Mouse (Mus musculus): Measurements from ENCODE around the gene Abcc1. TPM values are rescaled to one million over a fixed set of nuclear protein-coding genes. Genes with fewer than 3 reads are reported as not detected.

Gene Abcc1
- total and polyA plus RNA-seq, 2 experiments from 2014 or later = 2.0 to 6.7 TPM

DNA sequence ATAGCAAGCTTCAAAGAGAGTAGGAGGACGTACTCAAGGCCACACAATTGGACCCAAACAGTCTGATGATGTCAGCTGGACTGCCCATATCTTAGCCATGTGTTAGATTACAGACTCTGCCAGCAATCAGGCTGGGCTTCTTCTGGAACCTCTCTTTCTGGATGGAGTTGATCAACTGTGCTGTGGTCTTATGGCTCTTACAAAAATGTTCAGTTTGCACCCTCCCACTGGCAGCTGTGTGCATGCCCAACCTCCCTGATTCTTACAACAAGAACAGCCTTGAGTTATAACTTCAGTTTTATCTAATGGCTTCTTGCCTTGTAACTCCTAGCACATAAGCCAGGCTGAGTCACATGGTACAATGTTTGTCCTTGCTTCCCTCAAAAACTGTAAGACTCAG is 33.2 kb upstream of the Abcc1 start:
- TF ChIP-seq EP300 (IDR thresholded peaks at IDR 0.05; ENCODE audit: low read depth) (no peak), CTCF (IDR thresholded peaks at IDR 0.05; ENCODE audit: low read depth) (no peak)
- no peaks in the 10 kb centered on the region for H3K36me3 ChIP-seq (replicated peaks; ENCODE audit: control insufficient read depth, insufficient read depth, low read length)
- no peak for ATAC-seq (ENCODE audit: insufficient read depth, low read depth)
- H3K4me3 ChIP-seq (ENCODE audit: low read depth, low read length) = no peak overlapping the region
- no peaks in the 10 kb centered on the region for H3K9me3 ChIP-seq (replicated peaks; ENCODE audit: control insufficient read depth, low read length)
- no peaks in the 10 kb centered on the region for H3K27me3 ChIP-seq (ENCODE audit: control insufficient read depth, insufficient read depth, low read length)
- no peak for DNase-seq (ENCODE audit: low spot score)
- H3K4me1 ChIP-seq (ENCODE audit: control insufficient read depth, insufficient read depth) = no peaks in the 10 kb centered on the region
- no peak overlapping the region for H3K4me2 ChIP-seq (ENCODE audit: low read depth, low read length)
- 43% methylated on average over 1 of the region's 1 CpGs for WGBS
- H3K9ac ChIP-seq (replicated peaks; ENCODE audit: low read depth, low read length) = no peak overlapping the region
- H3K27ac ChIP-seq (ENCODE audit: low read depth) = no peak overlapping the region

- Histone ChIP-seq H3K9ac (replicated peaks; ENCODE audit: low read depth, low read length) (no peak overlapping the region), H3K27ac (ENCODE audit: low read depth) (no peak overlapping the region), H3K4me3 (ENCODE audit: low read depth, low read length) (no peak overlapping the region), H3K27me3 (ENCODE audit: control insufficient read depth, insufficient read depth, low read length) (no peaks in the 10 kb centered on the region), H3K4me2 (ENCODE audit: low read depth, low read length) (no peak overlapping the region), H3K4me1 (ENCODE audit: control insufficient read depth, insufficient read depth) (peaks cover 3% of the 10 kb centered on the region; the same call in 1 of the 2 replicates), H3K9me3 (replicated peaks; ENCODE audit: control insufficient read depth, low read length) (no peaks in the 10 kb centered on the region), H3K36me3 (replicated peaks; ENCODE audit: control insufficient read depth, insufficient read depth, low read length) (no peaks in the 10 kb centered on the region)
- DNase-seq (ENCODE audit: low spot score) = no peak
- WGBS = 47% methylated on average over 3 of the region's 3 CpGs
- ATAC-seq (ENCODE audit: insufficient read depth, low read depth) = no peak
- TF ChIP-seq CTCF (IDR thresholded peaks at IDR 0.05; ENCODE audit: low read depth) = no peak
- TF ChIP-seq EP300 (IDR thresholded peaks at IDR 0.05; ENCODE audit: low read depth) = no peak
These were observed 16.4 kb upstream of the Abcc1 start for GRCm38 (mm10) chr16:14344967-14345366.

- no peaks in the 10 kb centered on the region for H3K9me3 ChIP-seq (replicated peaks; ENCODE audit: control insufficient read depth, low read length)
- ATAC-seq (ENCODE audit: insufficient read depth, low read depth) (no peak), DNase-seq (ENCODE audit: low spot score) (no peak)
- H3K9ac ChIP-seq (replicated peaks; ENCODE audit: low read depth, low read length) = no peak overlapping the region
- no peak overlapping the region for H3K4me3 ChIP-seq (ENCODE audit: low read depth, low read length)
- H3K4me1 ChIP-seq (ENCODE audit: control insufficient read depth, insufficient read depth) = no peaks in the 10 kb centered on the region
- no peaks in the 10 kb centered on the region for H3K36me3 ChIP-seq (replicated peaks; ENCODE audit: control insufficient read depth, insufficient read depth, low read length)
- H3K27me3 ChIP-seq (ENCODE audit: control insufficient read depth, insufficient read depth, low read length) = no peaks in the 10 kb centered on the region
- H3K27ac ChIP-seq (ENCODE audit: low read depth) = no peak overlapping the region
- H3K4me2 ChIP-seq (ENCODE audit: low read depth, low read length) = no peak overlapping the region
- TF ChIP-seq EP300 (IDR thresholded peaks at IDR 0.05; ENCODE audit: low read depth) = no peak
- no peak for TF ChIP-seq CTCF (IDR thresholded peaks at IDR 0.05; ENCODE audit: low read depth)
These were observed 9.8 kb upstream of the Abcc1 start for GRCm38 (mm10) chr16:14351571-14351970.

DNA sequence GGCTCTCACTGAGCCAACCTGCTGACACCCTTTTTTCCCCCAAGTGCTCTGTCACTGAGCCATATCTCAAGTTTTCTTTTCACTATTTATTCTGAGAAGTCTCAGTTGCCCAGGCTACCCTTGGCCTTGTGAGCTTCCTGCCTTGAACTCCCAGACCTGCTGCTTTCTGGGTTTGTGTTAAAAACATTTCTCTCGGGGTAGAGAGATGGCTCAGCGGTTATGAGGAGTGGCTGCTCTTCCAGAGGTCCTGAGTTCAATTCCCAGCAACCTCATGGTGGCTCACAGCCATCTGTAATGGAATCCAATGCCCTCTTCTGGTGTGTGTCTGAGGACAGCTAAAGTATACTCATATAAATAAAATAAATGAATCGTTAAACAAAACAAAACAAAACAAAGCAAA is 9.1 kb upstream of the Abcc1 start:
- Histone ChIP-seq H3K9me3 (replicated peaks; ENCODE audit: control insufficient read depth, low read length) (no peaks in the 10 kb centered on the region), H3K4me2 (ENCODE audit: low read depth, low read length) (no peak overlapping the region), H3K4me3 (ENCODE audit: low read depth, low read length) (no peak overlapping the region), H3K36me3 (replicated peaks; ENCODE audit: control insufficient read depth, insufficient read depth, low read length) (no peaks in the 10 kb centered on the region), H3K9ac (replicated peaks; ENCODE audit: low read depth, low read length) (no peak overlapping the region), H3K4me1 (ENCODE audit: control insufficient read depth, insufficient read depth) (no peaks in the 10 kb centered on the region), H3K27me3 (ENCODE audit: control insufficient read depth, insufficient read depth, low read length) (no peaks in the 10 kb centered on the region), H3K27ac (ENCODE audit: low read depth) (no peak overlapping the region)
- 61% methylated on average over 3 of the region's 3 CpGs for WGBS
- no peak for TF ChIP-seq EP300 (IDR thresholded peaks at IDR 0.05; ENCODE audit: low read depth)
- no peak for TF ChIP-seq CTCF (IDR thresholded peaks at IDR 0.05; ENCODE audit: low read depth)
- DNase-seq (ENCODE audit: low spot score) = no peak
- ATAC-seq (ENCODE audit: insufficient read depth, low read depth) = no peak

DNA sequence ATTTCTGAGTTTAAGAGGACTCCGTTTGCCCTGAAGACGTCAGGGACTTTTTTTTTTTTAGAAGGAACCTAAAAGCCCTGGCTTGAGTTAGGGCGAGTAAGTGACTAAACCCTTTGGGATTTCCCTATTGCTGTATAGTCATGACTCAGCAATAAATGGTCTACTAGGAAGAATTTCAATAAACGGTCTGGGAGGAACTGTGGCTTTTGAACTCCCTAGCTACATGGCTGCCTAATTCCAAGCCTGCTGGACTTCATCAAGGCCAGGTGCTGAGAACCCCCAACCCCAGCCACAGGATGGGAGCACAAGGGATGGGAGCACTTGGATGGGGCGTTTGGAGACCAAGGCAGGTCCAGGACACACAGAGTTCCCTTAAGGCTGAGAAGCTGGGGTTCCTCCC is 8.7 kb upstream of the Abcc1 start:
- TF ChIP-seq EP300 (IDR thresholded peaks at IDR 0.05; ENCODE audit: low read depth) (no peak), CTCF (IDR thresholded peaks at IDR 0.05; ENCODE audit: low read depth) (no peak)
- 51% methylated on average over 5 of the region's 5 CpGs for WGBS
- no peak for ATAC-seq (ENCODE audit: insufficient read depth, low read depth)

GRCm38 (mm10) chr16:14357859-14358258 is 3.5 kb upstream of the Abcc1 start:
- 58% methylated on average over 2 of the region's 2 CpGs for WGBS
- no peak for DNase-seq (ENCODE audit: low spot score)
- no peak overlapping the region for H3K27ac ChIP-seq (ENCODE audit: low read depth)
- H3K36me3 ChIP-seq (replicated peaks; ENCODE audit: control insufficient read depth, insufficient read depth, low read length) = no peaks in the 10 kb centered on the region
- 0 out of 2 replicates have a peak, but pooled peaks cover 13% of the 10 kb centered on the region for H3K4me1 ChIP-seq (ENCODE audit: control insufficient read depth, insufficient read depth)
- TF ChIP-seq CTCF (IDR thresholded peaks at IDR 0.05; ENCODE audit: low read depth) (no peak), EP300 (IDR thresholded peaks at IDR 0.05; ENCODE audit: low read depth) (no peak)
- H3K27me3 ChIP-seq (ENCODE audit: control insufficient read depth, insufficient read depth, low read length) = peaks cover 12% of the 10 kb centered on the region
- no peak for ATAC-seq (ENCODE audit: insufficient read depth, low read depth)
- H3K4me2 ChIP-seq (ENCODE audit: low read depth, low read length) = no peak overlapping the region
- no peak overlapping the region for H3K9ac ChIP-seq (replicated peaks; ENCODE audit: low read depth, low read length)
- no peak overlapping the region for H3K4me3 ChIP-seq (ENCODE audit: low read depth, low read length)
- H3K9me3 ChIP-seq (replicated peaks; ENCODE audit: control insufficient read depth, low read length) = no peaks in the 10 kb centered on the region

More for the DNA sequence above, 8.7 kb upstream of the Abcc1 start:
- Histone ChIP-seq H3K36me3 (replicated peaks; ENCODE audit: control insufficient read depth, insufficient read depth, low read length) (no peaks in the 10 kb centered on the region), H3K4me3 (ENCODE audit: low read depth, low read length) (no peak overlapping the region), H3K4me2 (ENCODE audit: low read depth, low read length) (no peak overlapping the region), H3K4me1 (ENCODE audit: control insufficient read depth, insufficient read depth) (no peaks in the 10 kb centered on the region), H3K27ac (ENCODE audit: low read depth) (no peak overlapping the region), H3K27me3 (ENCODE audit: control insufficient read depth, insufficient read depth, low read length) (no peaks in the 10 kb centered on the region), H3K9ac (replicated peaks; ENCODE audit: low read depth, low read length) (no peak overlapping the region), H3K9me3 (replicated peaks; ENCODE audit: control insufficient read depth, low read length) (no peaks in the 10 kb centered on the region)
- no peak for DNase-seq (ENCODE audit: low spot score)

Measured in heart, postnatal 0 days (tissue).